Mouse (Mus musculus) liver, embryonic 14.5 days (tissue): ENCODE data around the gene Shisa4. TPM values are rescaled to one million over a fixed set of nuclear protein-coding genes. Genes with fewer than 3 reads are reported as not detected.

ENCODE experiments used
- ATAC-seq: fragments of 200-750 bp; cut with Nextera tagmentation; 2 replicates; pipeline ENCODE4 v1.8.0; 2017; ENCODE audit warnings: moderate number of reproducible peaks, mild to moderate bottlenecking, moderate library complexity; ENCODE audit not compliant: insufficient read depth
- DNase-seq, 3 experiments: peaks; one replicate each; pipeline ENCODE4 v3.0.0-alpha.2; 2012 to 2013; ENCODE audit warnings: low read depth in 3 of 3, low spot score in 3 of 3
- H3K27ac ChIP-seq: fragments of 300-500 bp; sonication (generic); 2 replicates; pipeline ENCODE4 v1.5.1; 2014; ENCODE audit warnings: moderate library complexity, mild to moderate bottlenecking, control low read depth, inconsistent platforms
- H3K27me3 ChIP-seq: fragments of 300-500 bp; sonication (generic); 2 replicates; pipeline ENCODE4 v1.6.1; 2014; ENCODE audit warnings: mild to moderate bottlenecking, low read length, moderate library complexity; ENCODE audit not compliant: control insufficient read depth, insufficient read depth
- H3K36me3 ChIP-seq: fragments of 300-500 bp; sonication (generic); replicated peaks from 2 replicates; pipeline ENCODE4 v1.6.1; 2014; ENCODE audit warnings: low read depth; ENCODE audit not compliant: control insufficient read depth, insufficient read depth
- H3K4me1 ChIP-seq, 2 experiments: fragments of 200-500 bp in 1 of 2; fragments of 300-500 bp in 1 of 2; sonication (generic) in 1 of 2; replicated peaks; 2 replicates each; pipeline ENCODE4 v1.6.1; 2012 to 2014; ENCODE audit warnings: antibody characterized with exemption in 1 of 2, inconsistent platforms in 1 of 2, low read length in 1 of 2; ENCODE audit not compliant: control insufficient read depth in 2 of 2, insufficient read depth in 2 of 2
- H3K4me2 ChIP-seq: fragments of 300-500 bp; sonication (generic); 2 replicates; pipeline ENCODE4 v1.6.1; 2014; ENCODE audit warnings: low read depth, mild to moderate bottlenecking, control low read depth, moderate library complexity
- H3K4me3 ChIP-seq, 2 experiments: fragments of 200-500 bp in 1 of 2; fragments of 300-500 bp in 1 of 2; sonication (generic) in 1 of 2; 2 replicates each; pipeline ENCODE4 v1.5.1; 2012 to 2014; ENCODE audit warnings: low read depth in 2 of 2, low read length in 2 of 2, mild to moderate bottlenecking in 2 of 2, control low read depth in 1 of 2, inconsistent platforms in 1 of 2, moderate library complexity in 1 of 2; ENCODE audit not compliant: insufficient read depth in 1 of 2
- H3K9ac ChIP-seq: fragments of 300-500 bp; sonication (generic); replicated peaks from 2 replicates; pipeline ENCODE4 v1.6.1; 2014; ENCODE audit warnings: mild to moderate bottlenecking, control low read depth, moderate library complexity
- H3K9me3 ChIP-seq: fragments of 300-500 bp; sonication (generic); 2 replicates; pipeline ENCODE4 v1.6.1; 2016; ENCODE audit warnings: low read length, mixed read lengths; ENCODE audit not compliant: control insufficient read depth
- CTCF ChIP-seq: IDR thresholded peaks from 2 replicates; pipeline ENCODE4 v1.5.1; 2016; ENCODE audit warnings: antibody characterized with exemption, low read depth, control low read depth
- EP300 ChIP-seq: IDR thresholded peaks from 2 replicates; pipeline ENCODE4 v1.6.1; 2016; ENCODE audit warnings: antibody characterized with exemption, low read depth
- WGBS: fragments of 180-500 bp; shearing (Covaris S2); extraction: QIAGEN DNeasy Blood & Tissue Kit; methylation state at CpG from one replicate; pipeline ENCODE4 v1.1.7; 2014; ENCODE audit not compliant: insufficient replicate concordance; 5-methylcytosine and 5-hydroxymethylcytosine counted together
- polyA plus RNA-seq, 2 experiments: library from polyadenylated mRNA; depleted of rRNA in 1 of 2; stranded (reverse) in 1 of 2; unstranded in 1 of 2; fragments of >200 nt; fragmentation: Nextera tagmentation in 1 of 2; extraction: Ambion mirVana in 1 of 2; gene quantifications; 2 replicates each; pipeline versions ENCODE4 v1.2.1 to v1.2.3; 2012 to 2014

Shisa4 gene
- polyA plus RNA-seq, 2 experiments, result 0.41 to 0.64 TPM

DNA sequence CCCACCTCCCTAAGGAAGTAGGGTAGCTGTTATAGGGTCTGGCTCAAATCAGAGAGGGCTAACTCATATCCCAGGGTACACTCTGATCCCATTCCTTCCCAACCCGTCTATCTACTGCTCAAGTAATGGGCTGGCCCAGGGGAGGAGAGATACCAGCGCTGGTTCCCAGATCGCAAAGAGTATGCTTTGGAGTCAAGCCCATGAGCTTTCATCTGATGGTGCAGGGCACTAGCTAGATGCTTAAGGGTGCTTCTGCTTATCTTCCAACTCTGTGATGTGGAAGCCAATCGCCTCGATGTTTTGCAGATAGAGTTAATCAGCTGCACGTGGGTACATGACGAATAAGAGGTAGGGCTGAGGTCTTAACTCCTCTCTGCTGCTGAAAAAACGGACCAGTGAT lies 7.4 kb downstream of the Shisa4 start:
- 51% methylated on average over 8 of the region's 8 CpGs for WGBS
- Histone ChIP-seq H3K4me2 (no peak overlapping the region), H3K27me3 (no peaks in the 10 kb centered on the region), H3K9ac (no peak overlapping the region), H3K9me3 (no peaks in the 10 kb centered on the region), H3K27ac (no peak overlapping the region), H3K4me1 (no peaks in the 10 kb centered on the region), H3K4me3 (no peak overlapping the region), H3K36me3 (no peaks in the 10 kb centered on the region)
- DNase-seq, result no peak
- ATAC-seq, result no peak
- TF ChIP-seq CTCF (no peak), EP300 (no peak)

DNA sequence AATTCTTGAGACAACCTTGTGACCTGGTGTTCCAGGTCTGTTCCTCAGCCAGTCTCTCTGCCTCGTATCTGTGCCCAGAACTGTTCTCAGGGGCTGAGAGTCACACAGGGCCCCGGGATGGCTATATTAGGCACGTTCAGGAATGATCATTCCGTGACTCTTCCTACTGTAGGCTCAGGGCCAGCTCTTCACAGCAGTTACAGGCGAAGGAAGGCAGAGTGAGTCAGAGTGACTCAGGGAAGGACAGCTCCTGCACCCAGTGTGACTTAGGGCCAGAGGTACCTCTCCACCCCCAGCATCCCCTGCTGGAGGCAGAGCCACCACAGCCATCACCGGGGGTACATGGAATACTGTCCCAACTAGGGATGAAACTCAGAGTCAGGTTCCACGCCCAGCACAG lies 8.0 kb downstream of the Shisa4 start:
- no peak for DNase-seq
- no peaks in the 10 kb centered on the region for H3K9me3 ChIP-seq
- no peak overlapping the region for H3K9ac ChIP-seq
- TF ChIP-seq EP300 (no peak), CTCF (no peak)
- H3K27me3 ChIP-seq, result no peaks in the 10 kb centered on the region
- 60% methylated on average over 7 of the region's 7 CpGs for WGBS
- H3K36me3 ChIP-seq, result no peaks in the 10 kb centered on the region
- no peak for ATAC-seq
- no peak overlapping the region for H3K27ac ChIP-seq
- no peaks in the 10 kb centered on the region for H3K4me1 ChIP-seq
- H3K4me2 ChIP-seq, result no peak overlapping the region
- H3K4me3 ChIP-seq, result no peak overlapping the region

DNA sequence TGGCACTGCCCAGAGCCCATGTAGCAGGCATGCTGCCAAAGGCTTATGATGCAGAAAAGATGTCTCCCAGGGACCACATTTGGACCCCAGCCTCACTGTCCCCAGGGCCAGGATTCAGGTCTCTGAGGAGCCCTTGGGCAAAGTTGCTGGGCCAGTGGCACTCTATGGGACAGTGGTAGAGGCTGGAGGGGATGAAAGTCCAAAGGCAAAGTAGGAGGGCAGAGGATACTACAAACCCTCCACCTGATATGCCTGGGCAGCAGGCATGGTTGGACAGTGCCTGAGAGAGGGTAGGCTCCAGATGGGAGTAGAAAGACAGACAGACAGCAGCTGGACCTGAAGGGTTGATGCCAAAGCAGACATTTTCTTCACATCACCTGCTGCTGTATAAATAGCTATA lies 8.7 kb downstream of the Shisa4 start:
- H3K9me3 ChIP-seq, result no peaks in the 10 kb centered on the region
- no peak overlapping the region for H3K4me2 ChIP-seq
- no peaks in the 10 kb centered on the region for H3K27me3 ChIP-seq
- H3K36me3 ChIP-seq, result no peaks in the 10 kb centered on the region
- H3K27ac ChIP-seq, result no peak overlapping the region
- ATAC-seq (no peak), DNase-seq (no peak)
- H3K9ac ChIP-seq, result no peak overlapping the region
- H3K4me3 ChIP-seq, result no peak overlapping the region
- no peak for TF ChIP-seq CTCF
- H3K4me1 ChIP-seq, result no peaks in the 10 kb centered on the region

DNA sequence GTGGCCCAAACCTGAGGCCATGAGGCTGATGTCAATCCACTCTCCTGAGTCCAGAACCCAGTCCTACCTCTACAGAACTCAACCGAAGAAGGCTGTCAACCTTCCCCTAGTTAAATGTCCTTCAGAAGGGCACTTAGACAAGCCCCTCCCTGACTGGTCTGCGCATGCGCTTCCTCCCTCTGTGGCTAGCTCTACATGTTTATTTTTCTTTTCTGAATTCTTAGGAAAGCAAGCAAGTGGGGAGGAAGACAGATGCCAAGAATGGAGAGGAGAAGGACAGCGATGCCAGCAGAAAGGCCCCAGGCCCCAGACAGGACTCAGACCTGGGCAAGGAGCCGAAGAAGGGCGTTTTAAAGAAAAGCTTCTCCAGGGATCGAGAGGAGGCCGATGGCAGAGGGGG lies 11.6 kb downstream of the Shisa4 start:
- no peak for DNase-seq
- TF ChIP-seq EP300, result no peak
- TF ChIP-seq CTCF, result no peak
- H3K4me1 ChIP-seq, result no peaks in the 10 kb centered on the region
- no peak overlapping the region for H3K4me3 ChIP-seq
- H3K36me3 ChIP-seq, result no peaks in the 10 kb centered on the region
- H3K27ac ChIP-seq, result no peak overlapping the region
- ATAC-seq, result no peak
- no peaks in the 10 kb centered on the region for H3K9me3 ChIP-seq
- no peaks in the 10 kb centered on the region for H3K27me3 ChIP-seq
- H3K9ac ChIP-seq, result no peak overlapping the region
- WGBS, result 64% methylated on average over 8 of the region's 8 CpGs
- H3K4me2 ChIP-seq, result no peak overlapping the region

DNA sequence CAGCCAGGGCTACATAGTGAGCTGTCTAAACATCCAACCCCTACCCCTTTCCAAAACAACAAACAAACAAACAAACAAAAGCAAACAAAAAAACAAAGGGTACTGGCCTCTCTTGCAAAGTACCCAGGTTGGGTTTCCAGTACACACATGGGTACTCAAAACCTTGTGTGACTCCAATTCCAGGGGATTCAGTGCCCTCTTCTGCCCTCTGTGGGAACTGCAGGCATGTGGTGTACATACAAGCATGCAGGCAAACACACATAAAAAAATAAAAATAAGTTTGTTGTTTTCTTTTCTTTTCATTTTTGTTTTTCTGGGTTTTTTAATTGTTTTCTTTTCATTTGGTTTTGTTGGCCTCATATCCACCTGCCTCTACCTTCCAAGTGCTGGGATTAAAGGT lies 12.9 kb downstream of the Shisa4 start:
- Histone ChIP-seq H3K4me1 (no peaks in the 10 kb centered on the region), H3K27me3 (no peaks in the 10 kb centered on the region), H3K4me3 (no peak overlapping the region), H3K4me2 (no peak overlapping the region), H3K9ac (no peak overlapping the region), H3K9me3 (no peaks in the 10 kb centered on the region), H3K36me3 (no peaks in the 10 kb centered on the region), H3K27ac (no peak overlapping the region)
- TF ChIP-seq CTCF (peak; percentile 8; the same call in 1 of the 2 replicates), EP300 (no peak)
- DNase-seq, result no peak
- no peak for ATAC-seq

DNA sequence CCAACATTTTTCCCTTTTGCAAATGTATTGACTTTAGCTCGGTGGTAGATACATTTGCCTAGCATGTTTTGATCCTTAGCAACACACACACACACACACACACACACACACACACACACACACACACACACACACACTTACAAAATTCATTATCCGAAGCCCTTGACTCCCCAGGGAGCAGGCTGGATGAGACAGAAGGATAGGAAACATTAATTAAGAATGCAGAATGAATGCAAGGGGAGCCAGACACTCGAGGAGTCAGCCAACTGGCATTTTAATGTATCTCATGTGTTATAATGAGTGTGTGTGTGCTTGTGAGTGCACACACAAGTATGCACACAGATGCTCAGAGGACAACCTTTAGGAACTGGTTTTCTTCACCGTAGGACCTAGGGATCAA lies 13.5 kb downstream of the Shisa4 start:
- no peak overlapping the region for H3K4me3 ChIP-seq
- no peaks in the 10 kb centered on the region for H3K36me3 ChIP-seq
- no peak for TF ChIP-seq CTCF
- TF ChIP-seq EP300, result no peak
- H3K9me3 ChIP-seq, result no peaks in the 10 kb centered on the region
- no peak for DNase-seq
- no peak overlapping the region for H3K27ac ChIP-seq
- 53% methylated on average over 4 of the region's 4 CpGs for WGBS
- no peaks in the 10 kb centered on the region for H3K4me1 ChIP-seq
- H3K27me3 ChIP-seq, result no peaks in the 10 kb centered on the region
- H3K4me2 ChIP-seq, result no peak overlapping the region
- no peak for ATAC-seq
- H3K9ac ChIP-seq, result no peak overlapping the region
